Mouse (Mus musculus) liver, embryonic 15.5 days (tissue): ENCODE measurements around the gene Cd68. TPM values are rescaled to one million over a fixed set of nuclear protein-coding genes. Genes with fewer than 3 reads are reported as not detected.
"Not testable (repeated sequence)": the region's sequence is repeated elsewhere in the genome, so short reads cannot be mapped to it uniquely, and the experiment has no call there.

Experiments
- ATAC-seq: fragments of 200-750 bp; cut with Nextera tagmentation; 2 replicates; pipeline ENCODE4 v1.8.0; 2017; ENCODE audit warnings: moderate number of reproducible peaks, mild to moderate bottlenecking, moderate library complexity; ENCODE audit not compliant: insufficient read depth
- H3K27ac ChIP-seq: fragments of 300-500 bp; sonication (generic); replicated peaks from 2 replicates; pipeline ENCODE4 v1.5.1; 2015; ENCODE audit warnings: mild to moderate bottlenecking, inconsistent platforms
- H3K27me3 ChIP-seq: fragments of 300-500 bp; sonication (generic); 2 replicates; pipeline ENCODE4 v1.6.1; 2015; ENCODE audit warnings: mild to moderate bottlenecking, inconsistent platforms
- H3K36me3 ChIP-seq: fragments of 300-500 bp; sonication (generic); replicated peaks from 2 replicates; pipeline ENCODE4 v1.6.1; 2015; ENCODE audit warnings: moderate library complexity, mild to moderate bottlenecking, inconsistent platforms
- H3K4me1 ChIP-seq: fragments of 300-500 bp; sonication (generic); replicated peaks from 2 replicates; pipeline ENCODE4 v1.6.1; 2015; ENCODE audit warnings: inconsistent platforms
- H3K4me2 ChIP-seq: fragments of 300-500 bp; sonication (generic); 2 replicates; pipeline ENCODE4 v1.6.1; 2015; ENCODE audit warnings: moderate library complexity, mild to moderate bottlenecking, inconsistent platforms
- H3K4me3 ChIP-seq: fragments of 300-500 bp; sonication (generic); replicated peaks from 2 replicates; pipeline ENCODE4 v1.5.1; 2015; ENCODE audit warnings: mild to moderate bottlenecking, inconsistent platforms
- H3K9ac ChIP-seq: fragments of 300-500 bp; sonication (generic); 2 replicates; pipeline ENCODE4 v1.6.1; 2015; ENCODE audit warnings: moderate library complexity, mild to moderate bottlenecking, inconsistent platforms
- H3K9me3 ChIP-seq: fragments of 300-500 bp; sonication (generic); replicated peaks from 2 replicates; pipeline ENCODE4 v1.6.1; 2016; ENCODE audit warnings: inconsistent platforms
- WGBS: fragments of 180-500 bp; shearing (Covaris S2); methylation state at CpG from one replicate; pipeline ENCODE4 v1.1.7; 2015; ENCODE audit warnings: mixed read lengths; ENCODE audit not compliant: insufficient replicate concordance; 5-methylcytosine and 5-hydroxymethylcytosine counted together
- microRNA counts: library from miRNA; unstranded; fragments of <30 nt; microRNA quantifications from one replicate; lab custom pipeline; 2016
- microRNA-seq: library from miRNA; unstranded; fragments of <30 nt; microRNA quantifications from one replicate; pipeline ENCODE4, GENCODE M21; 2016
- polyA plus RNA-seq: library from polyadenylated mRNA; unstranded; fragments of >200 nt; fragmentation: Nextera tagmentation; extraction: Ambion mirVana; gene quantifications from 2 replicates; pipeline ENCODE4 v1.2.1, GENCODE M21; 2015

The Cd68 gene
- polyA plus RNA-seq, 1 experiment from 2014 or later, result 28.2 TPM

- peaks cover 15% of the 10 kb centered on the region for H3K27me3 ChIP-seq
- ATAC-seq, result 0 out of 2 replicates have a peak, but pooled peaks have one; percentile 50
- H3K4me2 ChIP-seq, result peak overlapping the region; percentile 34
- 39% methylated on average over 7 of the region's 7 CpGs for WGBS
- no peaks in the 10 kb centered on the region for H3K9me3 ChIP-seq
- H3K36me3 ChIP-seq, result no peaks in the 10 kb centered on the region
- peaks cover 45% of the 10 kb centered on the region for H3K4me1 ChIP-seq
- H3K9ac ChIP-seq, result no peak overlapping the region
- peak overlapping the region; percentile 72 for H3K27ac ChIP-seq
- H3K4me3 ChIP-seq, result no peak overlapping the region
These were observed 45.4 kb downstream of the Cd68 start for GRCm38 (mm10) chr11:69620394-69621081.

GRCm38 (mm10) chr11:69617805-69618204, 48.1 kb downstream of the Cd68 start, which contains the start of gene Shbg:
Shbg (minus strand) TSS chr11:69617905.
- Histone ChIP-seq H3K27ac (no peak within 1 kb of the TSS; the same call in 1 of the 2 replicates), H3K9ac (peak within 1 kb of the TSS; percentile 35; the same call in 1 of the 2 replicates), H3K36me3 (no peaks in the 10 kb centered on the region), H3K4me3 (no peak within 1 kb of the TSS), H3K4me2 (peak within 1 kb of the TSS; percentile 32), H3K4me1 (peaks cover 58% of the 10 kb centered on the region), H3K27me3 (peaks cover 20% of the 10 kb centered on the region), H3K9me3 (no peaks in the 10 kb centered on the region)
- WGBS, result 41% methylated on average over 5 of the region's 5 CpGs
- no peak for ATAC-seq

GRCm38 (mm10) chr11:69616781-69617180, 49.2 kb downstream of the Cd68 start:
- H3K4me3 ChIP-seq, result no peak overlapping the region
- no peak for ATAC-seq

DNA sequence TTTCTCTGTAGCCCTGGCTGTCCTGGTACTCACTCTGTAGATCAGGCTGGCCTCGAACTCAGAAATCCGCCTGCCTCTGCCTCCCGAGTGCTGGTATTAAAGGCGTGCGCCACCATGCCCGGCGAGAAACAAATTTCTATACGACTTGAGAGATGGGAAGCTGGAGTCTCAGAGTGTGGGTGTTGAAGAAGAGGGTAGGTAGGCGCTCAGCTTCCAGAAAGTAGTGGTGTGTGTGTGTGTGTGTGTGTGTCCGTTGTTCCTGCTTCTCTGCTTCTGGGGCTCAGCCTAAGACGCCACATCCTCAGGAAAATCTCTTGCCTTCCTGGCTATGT, 51.7 kb downstream of the Cd68 start:
- Histone ChIP-seq H3K4me3 (peak overlapping the region; percentile 57), H3K4me1 (peaks cover 48% of the 10 kb centered on the region), H3K9ac (0 out of 2 replicates have a peak overlapping the region, but pooled peaks have one; percentile 58), H3K4me2 (peak overlapping the region; percentile 91), H3K27me3 (peaks cover 20% of the 10 kb centered on the region)
- 42% methylated on average over 11 of the region's 11 CpGs for WGBS
- H3K36me3 ChIP-seq, ATAC-seq, H3K9me3 ChIP-seq, H3K27ac ChIP-seq: not testable (repeated sequence)

More at GRCm38 (mm10) chr11:69616781-69617180, 49.2 kb downstream of the Cd68 start:
- H3K36me3 ChIP-seq, result no peaks in the 10 kb centered on the region
- peak overlapping the region; percentile 32; the same call in 1 of the 2 replicates for H3K4me2 ChIP-seq
- H3K27ac ChIP-seq, result no peak overlapping the region
- 0 out of 2 replicates have a peak overlapping the region, but pooled peaks have one; percentile 35 for H3K9ac ChIP-seq
- WGBS, result 46% methylated on average over 10 of the region's 10 CpGs
- peaks cover 20% of the 10 kb centered on the region for H3K27me3 ChIP-seq
- no peaks in the 10 kb centered on the region for H3K9me3 ChIP-seq
- H3K4me1 ChIP-seq, result peaks cover 53% of the 10 kb centered on the region

MicroRNAs within 50 kb of the gene (microRNA counts, 519-probe panel; counts per million panel counts)
- microRNA mmu-miR-1934 (lab: Ali Mortazavi, UCI) (not detected), microRNA mmu-miR-467f (lab: Ali Mortazavi, UCI) (2,951 counts per million, percentile 59 among the panel's probes with 10 or more counts)

Small RNA genes within 50 kb of the gene (microRNA-seq; reads per million reads assigned to microRNA genes)
- gene Mir1934 (8.6 reads per million, percentile 24 among the genes with 10 or more reads in this experiment), gene Mir467f (not detected)

Other genes with a start within 250 kb of the Cd68 start
- 0.07 and 0.20 TPM in 2 replicates for gene Dnah2, start 117.0 kb downstream of the Cd68 start, polyA plus RNA-seq
- gene Efnb3, start 105.9 kb downstream of the Cd68 start, polyA plus RNA-seq, result 0.50 and 0.58 TPM in 2 replicates
- 15.9 and 16.9 TPM in 2 replicates for gene Wrap53, start 85.9 kb downstream of the Cd68 start, polyA plus RNA-seq
- 62.4 and 63.8 TPM in 2 replicates for gene Trp53, start 85.8 kb downstream of the Cd68 start, polyA plus RNA-seq
- gene Atp1b2, start 60.2 kb downstream of the Cd68 start, polyA plus RNA-seq, result 14.1 and 14.7 TPM in 2 replicates
- 26.6 and 27.2 TPM in 2 replicates for gene Shbg, start 48.2 kb downstream of the Cd68 start, polyA plus RNA-seq
- gene Sat2, start 44.1 kb downstream of the Cd68 start, polyA plus RNA-seq, result 10.2 and 11.1 TPM in 2 replicates
- gene Fxr2, start 33.2 kb downstream of the Cd68 start, polyA plus RNA-seq, result 7.3 and 9.7 TPM in 2 replicates
- not detected in 2 replicates for gene Sox15, start 10.8 kb downstream of the Cd68 start, polyA plus RNA-seq
- 34.1 and 35.2 TPM in 2 replicates for gene Mpdu1, start 3.5 kb downstream of the Cd68 start, polyA plus RNA-seq
- gene Eif4a1, start 6.3 kb upstream of the Cd68 start, polyA plus RNA-seq, result 228 and 232 TPM in 2 replicates
- gene Senp3, start 15.9 kb upstream of the Cd68 start, polyA plus RNA-seq, result 23.9 and 27.2 TPM in 2 replicates
- gene Tnfsf13, start 19.6 kb upstream of the Cd68 start, polyA plus RNA-seq, result 0.15 and 0.64 TPM in 2 replicates
- 2.1 and 2.6 TPM in 2 replicates for gene Tnfsf12, start 29.7 kb upstream of the Cd68 start, polyA plus RNA-seq
- gene Tnfsfm13, start 29.9 kb upstream of the Cd68 start, polyA plus RNA-seq, result 0.85 and 0.89 TPM in 2 replicates
- 10.2 and 10.4 TPM in 2 replicates for gene Polr2a, start 92.5 kb upstream of the Cd68 start, polyA plus RNA-seq
- gene Slc35g3, start 95.8 kb upstream of the Cd68 start, polyA plus RNA-seq, result not detected in 2 replicates
- gene Zbtb4, start 99.8 kb upstream of the Cd68 start, polyA plus RNA-seq, result 0.43 and 0.92 TPM in 2 replicates
- 0.84 and 1.3 TPM in 2 replicates for gene Chrnb1, start 129.8 kb upstream of the Cd68 start, polyA plus RNA-seq
- 0.16 and 0.18 TPM in 2 replicates for gene Fgf11, start 135.7 kb upstream of the Cd68 start, polyA plus RNA-seq
- 0.69 and 0.94 TPM in 2 replicates for gene Tmem102, start 139.5 kb upstream of the Cd68 start, polyA plus RNA-seq
- gene Gm39566, start 149.1 kb upstream of the Cd68 start, polyA plus RNA-seq, result not detected in 2 replicates
- gene Spem2, start 152.3 kb upstream of the Cd68 start, polyA plus RNA-seq, result not detected in 2 replicates
- not detected in 2 replicates for gene Spem1, start 156.0 kb upstream of the Cd68 start, polyA plus RNA-seq
- gene Nlgn2, start 171.6 kb upstream of the Cd68 start, polyA plus RNA-seq, result 0.54 and 0.64 TPM in 2 replicates
- 336 and 387 TPM in 2 replicates for gene Tmem256, start 172.4 kb upstream of the Cd68 start, polyA plus RNA-seq
- gene Plscr3, start 180.2 kb upstream of the Cd68 start, polyA plus RNA-seq, result 26.1 and 28.0 TPM in 2 replicates
- 0.60 and 0.62 TPM in 2 replicates for gene Tnk1, start 192.6 kb upstream of the Cd68 start, polyA plus RNA-seq
- not detected in 2 replicates for gene Tmem95, start 211.9 kb upstream of the Cd68 start, polyA plus RNA-seq
- gene Kctd11, start 215.3 kb upstream of the Cd68 start, polyA plus RNA-seq, result 1.2 and 1.4 TPM in 2 replicates
- 5.9 and 7.2 TPM in 2 replicates for gene Acap1, start 229.4 kb upstream of the Cd68 start, polyA plus RNA-seq
- gene 2810408A11Rik, start 234.8 kb upstream of the Cd68 start, polyA plus RNA-seq, result 0.89 and 1.0 TPM in 2 replicates
- 2.7 and 3.1 TPM in 2 replicates for gene Neurl4, start 234.9 kb upstream of the Cd68 start, polyA plus RNA-seq
- gene Gps2, start 247.7 kb upstream of the Cd68 start, polyA plus RNA-seq, result 90.6 and 98.4 TPM in 2 replicates